Mouse (Mus musculus) intestine, embryonic 16.5 days (tissue): ENCODE results near the gene Rdh1. TPM values are rescaled to one million over a fixed set of nuclear protein-coding genes. Genes with fewer than 3 reads are reported as not detected.
"Not testable (repeated sequence)": the region's sequence is repeated elsewhere in the genome, so short reads cannot be mapped to it uniquely, and the experiment has no call there.

Source experiments
- ATAC-seq: fragments of 200-750 bp; cut with Nextera tagmentation; 2 replicates; pipeline ENCODE4 v1.8.0; 2017; ENCODE audit warnings: moderate TSS enrichment, moderate library complexity
- H3K27ac ChIP-seq: fragments of 300-500 bp; sonication (generic); 2 replicates; pipeline ENCODE4 v1.5.1; 2014; ENCODE audit warnings: mild to moderate bottlenecking, low read length
- H3K27me3 ChIP-seq: fragments of 300-500 bp; sonication (generic); replicated peaks from 2 replicates; pipeline ENCODE4 v1.6.1; 2014; ENCODE audit warnings: low read length, control low read depth, mixed read lengths; ENCODE audit not compliant: control insufficient read depth, insufficient read depth
- H3K36me3 ChIP-seq: fragments of 300-500 bp; sonication (generic); 2 replicates; pipeline ENCODE4 v1.6.1; 2014; ENCODE audit warnings: low read length, control low read depth; ENCODE audit not compliant: control insufficient read depth, insufficient read depth
- H3K4me1 ChIP-seq: fragments of 300-500 bp; sonication (generic); 2 replicates; pipeline ENCODE4 v1.6.1; 2014; ENCODE audit warnings: low read length, control low read depth, mixed read lengths; ENCODE audit not compliant: control insufficient read depth, insufficient read depth
- H3K4me2 ChIP-seq: fragments of 300-500 bp; sonication (generic); 2 replicates; pipeline ENCODE4 v1.6.1; 2014; ENCODE audit warnings: low read depth, low read length, control low read depth
- H3K4me3 ChIP-seq: fragments of 300-500 bp; sonication (generic); 2 replicates; pipeline ENCODE4 v1.5.1; 2014; ENCODE audit warnings: mild to moderate bottlenecking, low read length
- H3K9ac ChIP-seq: fragments of 300-500 bp; sonication (generic); 2 replicates; pipeline ENCODE4 v1.6.1; 2014; ENCODE audit warnings: low read depth, low read length
- H3K9me3 ChIP-seq: fragments of 300-500 bp; sonication (generic); 2 replicates; pipeline ENCODE4 v1.6.1; 2016; ENCODE audit warnings: low read length, control low read depth; ENCODE audit not compliant: control insufficient read depth
- WGBS: fragments of 180-500 bp; shearing (Covaris S2); extraction: QIAGEN DNeasy Blood & Tissue Kit; methylation state at CpG from one replicate; pipeline ENCODE4 v1.1.7; 2014; 5-methylcytosine and 5-hydroxymethylcytosine counted together
- polyA plus RNA-seq: library from polyadenylated mRNA; unstranded; fragments of >200 nt; fragmentation: Nextera tagmentation; extraction: Ambion mirVana; gene quantifications from 2 replicates; pipeline ENCODE4 v1.2.1, GENCODE M21; 2015

Gene Rdh1
- polyA plus RNA-seq, 1 experiment from 2014 or later: 0.05 TPM

- Histone ChIP-seq H3K9me3 (no peaks in the 10 kb centered on the region), H3K4me3 (no peak overlapping the region), H3K27ac (no peak overlapping the region), H3K36me3 (peaks cover 37% of the 10 kb centered on the region), H3K9ac (no peak overlapping the region), H3K27me3 (no peaks in the 10 kb centered on the region), H3K4me1 (peaks cover 11% of the 10 kb centered on the region), H3K4me2 (no peak overlapping the region)
- 69% methylated on average over 5 of the region's 5 CpGs for WGBS
- no peak for ATAC-seq
Measured at GRCm38 (mm10) chr10:127745886-127746285, 13.6 kb upstream of the Rdh1 start.

GRCm38 (mm10) chr10:127747254-127747653 lies 12.3 kb upstream of the Rdh1 start:
- no peaks in the 10 kb centered on the region for H3K9me3 ChIP-seq
- peaks cover 11% of the 10 kb centered on the region for H3K4me1 ChIP-seq
- 88% methylated on average over 8 of the region's 8 CpGs for WGBS
- H3K27me3 ChIP-seq: no peaks in the 10 kb centered on the region
- no peak overlapping the region for H3K9ac ChIP-seq
- no peak for ATAC-seq
- H3K4me2 ChIP-seq: no peak overlapping the region
- H3K36me3 ChIP-seq: peaks cover 28% of the 10 kb centered on the region
- H3K27ac ChIP-seq: no peak overlapping the region
- no peak overlapping the region for H3K4me3 ChIP-seq

DNA sequence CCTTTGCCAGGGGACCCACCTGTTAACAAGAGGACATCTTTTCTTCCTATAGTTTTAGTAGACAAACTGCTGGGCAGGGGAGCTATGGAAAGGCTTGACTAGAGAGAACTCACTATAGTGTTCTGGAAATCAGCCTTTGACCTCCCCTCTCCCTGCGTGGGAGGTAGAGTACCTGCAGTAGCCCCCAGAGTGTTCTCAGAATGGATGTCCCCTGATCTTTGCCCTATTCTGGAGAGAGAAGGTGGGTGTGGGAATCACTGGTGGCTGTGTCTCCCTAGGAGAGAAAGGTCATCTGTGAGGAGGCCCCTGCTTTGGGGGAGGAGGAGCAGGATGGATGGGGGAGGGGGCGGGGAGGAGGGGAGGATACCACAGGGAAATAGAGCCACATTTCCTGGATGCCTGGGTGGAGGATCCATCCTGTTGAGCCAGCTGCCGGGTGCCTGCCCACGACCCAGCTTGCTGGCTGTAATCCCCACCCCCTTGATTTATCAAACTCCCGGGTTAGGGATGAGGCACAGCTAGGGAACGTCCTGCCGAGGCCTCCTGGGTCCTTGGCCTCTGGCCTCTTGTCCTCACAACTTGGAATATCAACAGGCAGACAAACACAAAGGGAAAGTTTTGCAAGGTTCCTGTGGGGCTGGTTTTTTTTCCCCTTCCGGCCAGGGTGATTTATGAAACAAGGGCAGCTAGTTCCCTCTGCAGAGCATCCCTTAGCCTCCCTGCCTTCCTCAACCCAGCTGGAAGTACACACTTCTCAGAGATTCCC lies 10.5 kb upstream of the Rdh1 start:
- ATAC-seq: peak; percentile 62
- Histone ChIP-seq H3K36me3 (peaks cover 10% of the 10 kb centered on the region), H3K4me1 (peaks cover 11% of the 10 kb centered on the region), H3K9me3 (no peaks in the 10 kb centered on the region), H3K9ac (no peak overlapping the region; the same call in 1 of the 2 replicates), H3K27me3 (no peaks in the 10 kb centered on the region), H3K27ac (no peak overlapping the region), H3K4me2 (peak overlapping the region; percentile 22), H3K4me3 (no peak overlapping the region)
- 12% methylated on average over 8 of the region's 8 CpGs for whole genome bisulfite sequencing

DNA sequence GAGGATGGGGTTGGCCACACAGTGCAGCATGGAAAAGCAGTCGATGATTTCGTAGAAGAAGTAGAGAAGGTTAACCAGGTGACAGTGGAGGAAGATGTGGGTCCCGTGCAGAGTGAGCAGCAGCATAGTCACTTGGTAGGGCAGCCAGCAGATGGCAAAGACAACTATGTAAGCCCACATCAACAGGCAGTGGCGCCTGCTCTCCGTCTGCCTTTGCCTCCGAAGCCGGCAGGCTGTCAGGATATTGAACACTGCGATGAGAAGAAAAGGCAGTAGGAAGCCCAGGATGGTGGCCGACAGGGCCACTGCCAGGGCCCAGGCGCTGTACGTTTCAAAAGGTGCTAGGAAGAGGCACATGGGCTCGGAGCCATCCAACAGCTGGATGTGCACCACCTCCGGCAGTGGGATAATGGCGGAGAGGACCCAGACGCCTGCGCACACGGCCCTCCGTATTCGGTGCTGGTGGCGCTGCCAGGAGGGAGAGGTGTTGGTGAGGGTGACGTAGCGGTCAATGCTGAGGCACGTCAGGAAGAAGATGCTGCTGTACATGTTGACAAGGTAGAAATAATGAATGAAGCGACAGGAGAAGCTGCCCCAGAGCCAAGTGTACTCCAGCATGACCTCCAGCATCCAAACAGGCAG lies 9.3 kb upstream of the Rdh1 start:
- no peak overlapping the region for H3K27ac ChIP-seq
- H3K9ac ChIP-seq: 0 out of 2 replicates have a peak overlapping the region, but pooled peaks have one; percentile 19
- peaks cover 4% of the 10 kb centered on the region; the same call in 1 of the 2 replicates for H3K36me3 ChIP-seq
- 59% methylated on average over 24 of the region's 24 CpGs for whole genome bisulfite sequencing
- no peak for ATAC-seq
- H3K27me3 ChIP-seq: no peaks in the 10 kb centered on the region
- no peaks in the 10 kb centered on the region for H3K9me3 ChIP-seq
- peaks cover 11% of the 10 kb centered on the region for H3K4me1 ChIP-seq
- H3K4me2 ChIP-seq: peak overlapping the region; percentile 27; the same call in 1 of the 2 replicates
- H3K4me3 ChIP-seq: 0 out of 2 replicates have a peak overlapping the region, but pooled peaks have one; percentile 23

DNA sequence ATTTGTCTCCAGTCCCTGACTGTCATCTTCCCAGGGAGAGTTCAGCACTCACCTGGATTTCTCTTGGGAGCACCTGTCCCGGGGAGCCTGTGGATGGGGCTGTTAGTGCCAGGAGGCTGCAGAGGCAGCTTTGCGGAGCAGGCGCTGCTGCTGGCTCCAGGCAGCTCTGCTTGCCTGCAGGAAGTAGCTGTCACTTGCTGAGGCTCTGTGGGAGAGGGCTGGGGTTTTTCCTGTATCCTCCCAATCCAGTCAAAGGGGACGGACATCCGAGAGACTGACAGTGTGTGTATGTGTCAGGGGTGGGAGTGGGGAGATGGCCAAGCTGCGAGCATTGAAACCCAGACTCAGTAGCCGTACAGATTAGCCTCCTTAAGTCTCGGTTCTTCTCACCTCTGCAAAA lies 8.0 kb upstream of the Rdh1 start, which contains the start of gene Gpr182:
TSS of gene Gpr182 (minus strand) at position 185 of the 400 bp plus-strand sequence.
- no peak within 1 kb of the TSS for H3K27ac ChIP-seq
- H3K9me3 ChIP-seq: no peaks in the 10 kb centered on the region
- WGBS: 48% methylated on average over 8 of the region's 8 CpGs
- no peak within 1 kb of the TSS for H3K9ac ChIP-seq
- H3K27me3 ChIP-seq: no peaks in the 10 kb centered on the region
- no peak within 1 kb of the TSS for H3K4me3 ChIP-seq
- H3K4me2 ChIP-seq: no peak within 1 kb of the TSS
- H3K36me3 ChIP-seq: peaks cover 4% of the 10 kb centered on the region; the same call in 1 of the 2 replicates
- H3K4me1 ChIP-seq: peaks cover 13% of the 10 kb centered on the region
- ATAC-seq: no peak

DNA sequence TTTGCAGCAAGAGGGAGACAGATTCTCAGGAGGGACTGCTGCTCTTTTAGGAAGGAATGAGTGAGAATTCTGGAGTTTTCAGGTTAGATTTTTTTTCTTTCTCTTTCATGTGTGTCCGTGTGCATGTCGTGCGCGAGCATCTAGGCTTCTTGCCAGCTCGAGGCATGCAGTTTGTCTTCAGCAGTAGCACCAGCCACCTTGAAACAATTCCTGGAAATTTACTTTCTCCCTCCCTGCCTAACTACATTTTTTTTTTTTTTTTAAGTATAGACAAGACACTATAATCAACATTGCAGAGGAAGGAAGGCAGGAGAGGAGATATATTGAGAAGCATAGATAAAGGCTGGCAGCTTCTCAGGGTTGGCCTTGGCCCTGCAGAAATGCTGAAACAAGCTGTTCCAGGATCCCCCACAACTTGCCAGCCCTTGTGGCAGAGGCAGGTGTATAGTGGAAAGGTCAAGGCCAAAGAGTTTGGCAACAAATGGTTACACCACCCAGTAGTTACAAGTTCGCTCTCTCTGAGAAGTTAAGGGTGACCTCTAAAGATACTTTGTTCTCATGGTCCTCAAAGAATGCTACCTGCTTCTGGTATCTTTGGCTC lies 4.9 kb upstream of the Rdh1 start:
- Histone ChIP-seq H3K9me3 (no peaks in the 10 kb centered on the region), H3K9ac (no peak overlapping the region), H3K36me3 (no peaks in the 10 kb centered on the region), H3K27me3 (no peaks in the 10 kb centered on the region), H3K27ac (no peak overlapping the region), H3K4me1 (0 out of 2 replicates have a peak, but pooled peaks cover 2% of the 10 kb centered on the region), H3K4me2 (no peak overlapping the region), H3K4me3 (no peak overlapping the region)
- 65% methylated on average over 6 of the region's 6 CpGs for WGBS
- no peak for ATAC-seq

DNA sequence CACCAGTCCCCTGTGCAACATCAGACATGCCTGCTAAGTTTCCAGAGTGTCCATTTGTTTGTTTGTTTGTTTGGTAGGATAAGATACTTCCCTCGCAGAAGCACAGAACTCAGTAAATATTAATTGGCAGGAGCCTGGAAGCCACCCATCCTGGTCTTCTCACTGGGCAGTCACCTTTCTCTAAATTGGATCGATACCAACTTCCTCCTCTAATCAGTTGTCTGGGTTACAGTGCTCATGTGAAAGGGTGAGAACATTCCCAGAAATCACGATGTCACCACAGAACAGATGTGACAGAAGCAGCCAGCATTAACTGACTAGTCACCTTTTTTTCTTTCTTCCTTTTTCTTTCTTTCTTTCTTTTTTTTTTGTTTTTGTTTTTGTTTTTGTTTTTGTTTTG lies 4.3 kb upstream of the Rdh1 start:
- 64% methylated on average over 3 of the region's 3 CpGs for WGBS

GRCm38 (mm10) chr10:127755770-127756468 lies 3.6 kb upstream of the Rdh1 start:
- no peaks in the 10 kb centered on the region for H3K9me3 ChIP-seq
- peak overlapping the region; percentile 39 for H3K4me2 ChIP-seq
- no peak overlapping the region for H3K27ac ChIP-seq
- 30% methylated on average over 18 of the region's 18 CpGs for WGBS
- no peak; the same call in 1 of the 2 replicates for ATAC-seq
- H3K36me3 ChIP-seq: no peaks in the 10 kb centered on the region
- H3K4me3 ChIP-seq: peak overlapping the region; percentile 26
- no peaks in the 10 kb centered on the region for H3K27me3 ChIP-seq
- H3K4me1 ChIP-seq: 0 out of 2 replicates have a peak, but pooled peaks cover 2% of the 10 kb centered on the region
- H3K9ac ChIP-seq: peak overlapping the region; percentile 26

More for the DNA sequence above, 4.3 kb upstream of the Rdh1 start:
- Histone ChIP-seq H3K27ac (no peak overlapping the region), H3K4me1 (0 out of 2 replicates have a peak, but pooled peaks cover 2% of the 10 kb centered on the region), H3K4me2 (no peak overlapping the region), H3K9me3 (no peaks in the 10 kb centered on the region), H3K27me3 (no peaks in the 10 kb centered on the region), H3K36me3 (no peaks in the 10 kb centered on the region), H3K9ac (no peak overlapping the region), H3K4me3 (no peak overlapping the region)
- ATAC-seq: no peak

DNA sequence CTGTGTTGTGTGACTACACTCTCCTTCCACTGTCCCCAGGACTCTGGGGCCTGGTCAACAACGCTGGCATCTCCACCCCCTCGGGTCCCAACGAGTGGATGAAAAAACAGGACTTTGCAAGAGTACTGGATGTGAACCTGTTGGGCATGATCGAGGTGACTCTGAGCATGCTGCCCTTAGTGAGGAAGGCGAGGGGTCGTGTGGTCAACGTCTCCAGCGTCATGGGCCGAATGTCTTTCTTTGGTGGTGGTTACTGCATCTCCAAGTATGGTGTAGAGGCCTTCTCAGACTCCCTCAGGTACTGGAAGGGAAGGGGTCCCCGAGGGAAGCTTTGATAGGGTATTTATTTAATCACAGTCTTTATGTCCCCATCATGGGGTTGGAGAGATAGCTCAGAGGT lies 3.4 kb downstream of the Rdh1 start:
- H3K36me3 ChIP-seq, ATAC-seq, H3K27me3 ChIP-seq, H3K9me3 ChIP-seq, H3K9ac ChIP-seq, H3K4me3 ChIP-seq, H3K27ac ChIP-seq, H3K4me1 ChIP-seq, H3K4me2 ChIP-seq: not testable (repeated sequence)
- WGBS: 86% methylated on average over 10 of the region's 10 CpGs
